Mouse (Mus musculus): Measurements from ENCODE around the gene Ncoa3. TPM values are rescaled to one million over a fixed set of nuclear protein-coding genes. Genes with fewer than 3 reads are reported as not detected.
A peak's percentile ranks its signal among the peaks of the same experiment; 100 is the strongest.

Gene Ncoa3
- polyA plus RNA-seq, 1 experiment from 2014 or later, result 3.9 TPM

GRCm38 (mm10) chr2:166003004-166003403, 10.6 kb downstream of the Ncoa3 start:
- Histone ChIP-seq H3K9ac (replicated peaks) (no peak overlapping the region), H3K9me3 (ENCODE audit: low read length) (no peaks in the 10 kb centered on the region), H3K4me1 (ENCODE audit: insufficient read depth) (peaks cover 19% of the 10 kb centered on the region), H3K36me3 (replicated peaks; ENCODE audit: insufficient read depth, low read length) (no peaks in the 10 kb centered on the region), H3K4me2 (ENCODE audit: low read depth, low read length) (no peak overlapping the region), H3K27ac (ENCODE audit: low read depth) (no peak overlapping the region), H3K4me3 (ENCODE audit: low read depth, low read length) (no peak overlapping the region), H3K27me3 (ENCODE audit: insufficient read depth, low read length) (no peaks in the 10 kb centered on the region)
- 40% methylated on average over 1 of the region's 1 CpGs for WGBS (ENCODE audit: insufficient replicate concordance)
- DNase-seq (no peak), ATAC-seq (no peak)
- TF ChIP-seq EP300 (IDR thresholded peaks at IDR 0.05; ENCODE audit: low read depth) (no peak), CTCF (IDR thresholded peaks at IDR 0.05; ENCODE audit: low read depth) (peak; percentile 37)

- H3K36me3 ChIP-seq (replicated peaks; ENCODE audit: insufficient read depth, low read length), result no peaks in the 10 kb centered on the region
- H3K9ac ChIP-seq (replicated peaks), result no peak overlapping the region
- H3K4me2 ChIP-seq (ENCODE audit: low read depth, low read length), result no peak overlapping the region
- H3K27me3 ChIP-seq (ENCODE audit: insufficient read depth, low read length), result no peaks in the 10 kb centered on the region
- no peak overlapping the region for H3K4me3 ChIP-seq (ENCODE audit: low read depth, low read length)
- 68% methylated on average over 6 of the region's 6 CpGs for WGBS (ENCODE audit: insufficient replicate concordance)
- peaks cover 9% of the 10 kb centered on the region for H3K4me1 ChIP-seq (ENCODE audit: insufficient read depth)
- no peak overlapping the region for H3K27ac ChIP-seq (ENCODE audit: low read depth)
- no peak for DNase-seq
- ATAC-seq, result no peak
- TF ChIP-seq CTCF (IDR thresholded peaks at IDR 0.05; ENCODE audit: low read depth) (no peak), EP300 (IDR thresholded peaks at IDR 0.05; ENCODE audit: low read depth) (no peak)
- H3K9me3 ChIP-seq (ENCODE audit: low read length), result no peaks in the 10 kb centered on the region
These were observed 14.6 kb downstream of the Ncoa3 start for GRCm38 (mm10) chr2:166007046-166007445.

- Histone ChIP-seq H3K4me1 (ENCODE audit: insufficient read depth) (peaks cover 12% of the 10 kb centered on the region), H3K27me3 (ENCODE audit: insufficient read depth, low read length) (no peaks in the 10 kb centered on the region), H3K4me3 (ENCODE audit: low read depth, low read length) (no peak overlapping the region), H3K4me2 (ENCODE audit: low read depth, low read length) (no peak overlapping the region), H3K9ac (replicated peaks) (no peak overlapping the region), H3K27ac (ENCODE audit: low read depth) (no peak overlapping the region), H3K9me3 (ENCODE audit: low read length) (no peaks in the 10 kb centered on the region), H3K36me3 (replicated peaks; ENCODE audit: insufficient read depth, low read length) (no peaks in the 10 kb centered on the region)
- DNase-seq, result no peak
- ATAC-seq, result no peak
- WGBS (ENCODE audit: insufficient replicate concordance), result 61% methylated on average over 8 of the region's 8 CpGs
- TF ChIP-seq EP300 (IDR thresholded peaks at IDR 0.05; ENCODE audit: low read depth) (no peak), CTCF (IDR thresholded peaks at IDR 0.05; ENCODE audit: low read depth) (no peak)
These were observed 16.3 kb downstream of the Ncoa3 start for GRCm38 (mm10) chr2:166008558-166009392.

- ATAC-seq, result no peak
- no peak for DNase-seq
- 67% methylated on average over 3 of the region's 3 CpGs for WGBS (ENCODE audit: insufficient replicate concordance)
- H3K4me1 ChIP-seq (ENCODE audit: insufficient read depth), result peaks cover 12% of the 10 kb centered on the region
- no peak overlapping the region for H3K4me3 ChIP-seq (ENCODE audit: low read depth, low read length)
- H3K36me3 ChIP-seq (replicated peaks; ENCODE audit: insufficient read depth, low read length), result no peaks in the 10 kb centered on the region
- no peak for TF ChIP-seq CTCF (IDR thresholded peaks at IDR 0.05; ENCODE audit: low read depth)
- no peak for TF ChIP-seq EP300 (IDR thresholded peaks at IDR 0.05; ENCODE audit: low read depth)
- H3K27ac ChIP-seq (ENCODE audit: low read depth), result no peak overlapping the region
- no peak overlapping the region for H3K4me2 ChIP-seq (ENCODE audit: low read depth, low read length)
- no peaks in the 10 kb centered on the region for H3K27me3 ChIP-seq (ENCODE audit: insufficient read depth, low read length)
- no peak overlapping the region for H3K9ac ChIP-seq (replicated peaks)
- no peaks in the 10 kb centered on the region for H3K9me3 ChIP-seq (ENCODE audit: low read length)
These were observed 17.0 kb downstream of the Ncoa3 start for GRCm38 (mm10) chr2:166009393-166009947.

GRCm38 (mm10) chr2:166010321-166010720, 17.9 kb downstream of the Ncoa3 start:
- WGBS (ENCODE audit: insufficient replicate concordance), result 76% methylated on average over 12 of the region's 12 CpGs
- H3K4me1 ChIP-seq (ENCODE audit: insufficient read depth), result peaks cover 12% of the 10 kb centered on the region
- H3K36me3 ChIP-seq (replicated peaks; ENCODE audit: insufficient read depth, low read length), result no peaks in the 10 kb centered on the region
- no peak overlapping the region for H3K9ac ChIP-seq (replicated peaks)
- DNase-seq (no peak), ATAC-seq (no peak)
- H3K27ac ChIP-seq (ENCODE audit: low read depth), result no peak overlapping the region
- H3K4me3 ChIP-seq (ENCODE audit: low read depth, low read length), result no peak overlapping the region
- TF ChIP-seq EP300 (IDR thresholded peaks at IDR 0.05; ENCODE audit: low read depth) (no peak), CTCF (IDR thresholded peaks at IDR 0.05; ENCODE audit: low read depth) (no peak)
- no peak overlapping the region for H3K4me2 ChIP-seq (ENCODE audit: low read depth, low read length)
- H3K27me3 ChIP-seq (ENCODE audit: insufficient read depth, low read length), result no peaks in the 10 kb centered on the region
- no peaks in the 10 kb centered on the region for H3K9me3 ChIP-seq (ENCODE audit: low read length)

GRCm38 (mm10) chr2:166011422-166011821, 19.0 kb downstream of the Ncoa3 start:
- TF ChIP-seq EP300 (IDR thresholded peaks at IDR 0.05; ENCODE audit: low read depth), result no peak
- Histone ChIP-seq H3K4me2 (ENCODE audit: low read depth, low read length) (peak overlapping the region; percentile 30), H3K9me3 (ENCODE audit: low read length) (no peaks in the 10 kb centered on the region), H3K27me3 (ENCODE audit: insufficient read depth, low read length) (no peaks in the 10 kb centered on the region), H3K4me3 (ENCODE audit: low read depth, low read length) (no peak overlapping the region), H3K9ac (replicated peaks) (no peak overlapping the region), H3K4me1 (ENCODE audit: insufficient read depth) (peaks cover 12% of the 10 kb centered on the region), H3K36me3 (replicated peaks; ENCODE audit: insufficient read depth, low read length) (no peaks in the 10 kb centered on the region), H3K27ac (ENCODE audit: low read depth) (0 out of 2 replicates have a peak overlapping the region, but pooled peaks have one; percentile 13)
- 40% methylated on average over 3 of the region's 3 CpGs for WGBS (ENCODE audit: insufficient replicate concordance)
- no peak for ATAC-seq
- no peak for DNase-seq

All from liver, postnatal 0 days (tissue).